Mouse (Mus musculus) midbrain, embryonic 16.5 days (tissue): ENCODE results near the gene Trim60. TPM values are rescaled to one million over a fixed set of nuclear protein-coding genes. Genes with fewer than 3 reads are reported as not detected.

Source experiments
- ATAC-seq: fragments of 200-750 bp; cut with Nextera tagmentation; 2 replicates; pipeline ENCODE4 v1.8.0; 2017; ENCODE audit warnings: moderate TSS enrichment
- H3K27ac ChIP-seq: fragments of 300-500 bp; sonication (generic); 2 replicates; pipeline ENCODE4 v1.5.1; 2014; ENCODE audit warnings: mild to moderate bottlenecking, low read length, mixed read lengths
- H3K27me3 ChIP-seq: fragments of 300-500 bp; sonication (generic); 2 replicates; pipeline ENCODE4 v1.6.1; 2014; ENCODE audit warnings: low read depth, low read length, mixed read lengths; ENCODE audit not compliant: control insufficient read depth, insufficient read depth
- H3K36me3 ChIP-seq: fragments of 300-500 bp; sonication (generic); 2 replicates; pipeline ENCODE4 v1.6.1; 2014; ENCODE audit warnings: mild to moderate bottlenecking, low read length, moderate library complexity, mixed read lengths; ENCODE audit not compliant: control insufficient read depth, insufficient read depth
- H3K4me1 ChIP-seq: fragments of 300-500 bp; sonication (generic); 2 replicates; pipeline ENCODE4 v1.6.1; 2014; ENCODE audit warnings: mild to moderate bottlenecking, low read length, mixed read lengths; ENCODE audit not compliant: control insufficient read depth, insufficient read depth
- H3K4me2 ChIP-seq: fragments of 300-500 bp; sonication (generic); 2 replicates; pipeline ENCODE4 v1.6.1; 2014; ENCODE audit warnings: mild to moderate bottlenecking, low read length, mixed read lengths
- H3K4me3 ChIP-seq: fragments of 300-500 bp; sonication (generic); 2 replicates; pipeline ENCODE4 v1.5.1; 2014; ENCODE audit warnings: low read depth, mild to moderate bottlenecking, low read length, moderate library complexity, mixed read lengths
- H3K9ac ChIP-seq: fragments of 300-500 bp; sonication (generic); 2 replicates; pipeline ENCODE4 v1.6.1; 2014; ENCODE audit warnings: low read depth, low read length, mixed read lengths
- H3K9me3 ChIP-seq: fragments of 300-500 bp; sonication (generic); replicated peaks from 2 replicates; pipeline ENCODE4 v1.6.1; 2014; ENCODE audit warnings: mild to moderate bottlenecking, low read length, mixed read lengths; ENCODE audit not compliant: control insufficient read depth, poor library complexity, severe bottlenecking
- WGBS: fragments of 180-500 bp; shearing (Covaris S2); extraction: QIAGEN DNeasy Blood & Tissue Kit; methylation state at CpG from one replicate; pipeline ENCODE4 v1.1.7; 2014; 5-methylcytosine and 5-hydroxymethylcytosine counted together
- polyA plus RNA-seq: library from polyadenylated mRNA; unstranded; fragments of >200 nt; fragmentation: Nextera tagmentation; extraction: Ambion mirVana; gene quantifications from 2 replicates; pipeline ENCODE4 v1.2.1, GENCODE M21; 2015

Gene Trim60
- not detected in 2 replicates for polyA plus RNA-seq

- Histone ChIP-seq H3K36me3 (no peaks in the 10 kb centered on the region), H3K27me3 (no peaks in the 10 kb centered on the region), H3K9me3 (no peaks in the 10 kb centered on the region), H3K4me2 (no peak within 1 kb of the TSS), H3K9ac (no peak within 1 kb of the TSS), H3K4me3 (no peak within 1 kb of the TSS), H3K4me1 (no peaks in the 10 kb centered on the region), H3K27ac (no peak within 1 kb of the TSS)
- WGBS: 88% methylated on average over 8 of the region's 8 CpGs
- no peak for ATAC-seq
Measured at GRCm38 (mm10) chr8:65018423-65018822, at the start of gene Trim60, which contains the start of gene Trim61. Gene Trim60 (minus strand): TSS chr8:65018584. Gene Trim61 (minus strand): TSS chr8:65018523.

GRCm38 (mm10) chr8:65067694-65068472 is 49.5 kb upstream of the Trim60 start:
- Histone ChIP-seq H3K9ac (no peak overlapping the region), H3K36me3 (no peaks in the 10 kb centered on the region), H3K4me1 (no peaks in the 10 kb centered on the region), H3K27me3 (no peaks in the 10 kb centered on the region), H3K4me2 (no peak overlapping the region; the same call in 1 of the 2 replicates), H3K9me3 (no peaks in the 10 kb centered on the region), H3K4me3 (no peak overlapping the region), H3K27ac (no peak overlapping the region)
- peak; percentile 39; the same call in 1 of the 2 replicates for ATAC-seq
- WGBS: 13% methylated on average over 10 of the region's 10 CpGs

GRCm38 (mm10) chr8:65067031-65067430 is 48.6 kb upstream of the Trim60 start:
- Histone ChIP-seq H3K9me3 (no peaks in the 10 kb centered on the region), H3K4me1 (no peaks in the 10 kb centered on the region), H3K4me2 (no peak overlapping the region), H3K4me3 (no peak overlapping the region), H3K9ac (no peak overlapping the region), H3K27me3 (no peaks in the 10 kb centered on the region), H3K36me3 (no peaks in the 10 kb centered on the region), H3K27ac (no peak overlapping the region)
- ATAC-seq: no peak
- WGBS: 94% methylated on average over 4 of the region's 4 CpGs

DNA sequence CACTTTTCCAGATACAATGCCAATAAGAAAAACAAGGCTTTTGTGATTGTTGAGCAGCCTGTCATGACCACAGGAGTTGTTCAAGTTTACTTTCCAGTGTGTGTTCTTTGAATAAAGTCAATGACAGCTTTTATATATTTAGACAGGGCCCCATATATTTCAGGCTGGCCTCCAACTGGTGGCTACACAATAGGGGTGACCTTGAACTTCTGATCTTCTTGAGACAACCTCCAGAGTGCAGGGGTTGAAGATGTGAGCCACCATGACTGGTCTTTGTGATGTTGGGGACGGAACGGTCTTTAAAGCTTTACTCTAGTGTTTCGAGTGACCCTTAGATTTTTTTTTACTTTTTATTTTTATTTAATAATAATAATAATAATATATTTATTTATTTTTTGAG is 47.2 kb upstream of the Trim60 start:
- 94% methylated on average over 3 of the region's 3 CpGs for WGBS

GRCm38 (mm10) chr8:65064071-65064470 is 45.7 kb upstream of the Trim60 start:
- Histone ChIP-seq H3K4me2 (no peak overlapping the region), H3K9ac (no peak overlapping the region), H3K27ac (no peak overlapping the region), H3K9me3 (no peaks in the 10 kb centered on the region), H3K4me3 (no peak overlapping the region), H3K27me3 (no peaks in the 10 kb centered on the region), H3K36me3 (no peaks in the 10 kb centered on the region), H3K4me1 (no peaks in the 10 kb centered on the region)
- ATAC-seq: no peak
- 62% methylated on average over 2 of the region's 2 CpGs for WGBS

More for the DNA sequence above, 47.2 kb upstream of the Trim60 start:
- no peak overlapping the region for H3K4me3 ChIP-seq
- H3K36me3 ChIP-seq: no peaks in the 10 kb centered on the region
- H3K27ac ChIP-seq: no peak overlapping the region
- no peaks in the 10 kb centered on the region for H3K9me3 ChIP-seq
- H3K4me1 ChIP-seq: no peaks in the 10 kb centered on the region
- H3K27me3 ChIP-seq: no peaks in the 10 kb centered on the region
- ATAC-seq: no peak
- no peak overlapping the region for H3K4me2 ChIP-seq
- no peak overlapping the region for H3K9ac ChIP-seq

- H3K4me3 ChIP-seq: no peak overlapping the region
- no peak for ATAC-seq
- H3K27me3 ChIP-seq: no peaks in the 10 kb centered on the region
- no peak overlapping the region for H3K4me2 ChIP-seq
- H3K36me3 ChIP-seq: no peaks in the 10 kb centered on the region
- H3K27ac ChIP-seq: no peak overlapping the region
- H3K4me1 ChIP-seq: no peaks in the 10 kb centered on the region
- no peaks in the 10 kb centered on the region for H3K9me3 ChIP-seq
- H3K9ac ChIP-seq: no peak overlapping the region
- WGBS: 65% methylated on average over 4 of the region's 4 CpGs
Measured at GRCm38 (mm10) chr8:65062195-65062594, 43.8 kb upstream of the Trim60 start.

DNA sequence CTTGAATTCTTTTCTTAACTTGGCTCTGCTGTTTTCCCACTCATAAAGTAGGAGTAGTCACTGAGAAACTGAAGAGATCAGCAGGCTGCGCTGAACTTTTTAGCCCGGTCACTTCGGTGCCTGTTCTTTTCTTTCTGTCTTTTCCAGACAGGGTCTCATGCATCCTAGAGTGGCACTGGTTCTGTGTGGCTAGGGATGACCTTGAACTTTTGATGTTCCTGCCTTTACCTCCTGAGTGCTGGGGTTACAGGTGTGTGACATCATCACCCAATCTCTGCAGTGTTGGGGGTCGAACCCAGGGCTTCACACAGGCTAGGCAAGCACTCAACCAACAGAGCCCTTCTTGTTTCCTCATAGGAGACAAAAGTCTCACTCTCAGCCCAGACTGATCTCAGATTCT is 38.3 kb upstream of the Trim60 start:
- no peaks in the 10 kb centered on the region for H3K27me3 ChIP-seq

GRCm38 (mm10) chr8:65053968-65054367 is 35.6 kb upstream of the Trim60 start:
- Histone ChIP-seq H3K27ac (no peak overlapping the region), H3K27me3 (no peaks in the 10 kb centered on the region), H3K36me3 (no peaks in the 10 kb centered on the region), H3K4me1 (no peaks in the 10 kb centered on the region), H3K9ac (no peak overlapping the region), H3K9me3 (no peaks in the 10 kb centered on the region), H3K4me2 (no peak overlapping the region), H3K4me3 (no peak overlapping the region)
- WGBS: 69% methylated on average over 5 of the region's 5 CpGs
- no peak for ATAC-seq

More for the DNA sequence above, 38.3 kb upstream of the Trim60 start:
- no peak overlapping the region for H3K9ac ChIP-seq
- H3K27ac ChIP-seq: no peak overlapping the region
- no peak overlapping the region for H3K4me3 ChIP-seq
- H3K9me3 ChIP-seq: no peaks in the 10 kb centered on the region
- WGBS: 93% methylated on average over 4 of the region's 4 CpGs
- H3K4me2 ChIP-seq: no peak overlapping the region
- ATAC-seq: no peak
- no peaks in the 10 kb centered on the region for H3K4me1 ChIP-seq
- no peaks in the 10 kb centered on the region for H3K36me3 ChIP-seq

DNA sequence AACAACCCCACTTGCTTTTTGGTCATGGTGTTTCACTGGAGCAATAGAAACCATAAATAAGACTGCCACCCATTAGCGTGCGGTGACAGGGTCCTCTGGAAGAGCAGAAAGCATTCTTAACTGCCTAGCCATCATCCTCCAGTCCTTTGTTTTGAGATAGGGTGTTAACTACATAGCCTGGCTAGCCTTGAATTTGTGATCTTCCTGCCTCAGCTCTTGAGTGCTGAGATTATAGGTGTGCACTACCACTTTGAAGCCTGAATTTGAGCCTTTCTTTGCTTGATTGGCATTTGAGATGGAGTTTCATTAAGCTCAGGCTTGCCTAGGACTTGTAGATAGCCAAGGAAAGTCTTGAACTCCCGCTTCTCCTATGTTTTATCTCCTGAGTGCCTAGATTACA is 35.2 kb upstream of the Trim60 start:
- no peaks in the 10 kb centered on the region for H3K9me3 ChIP-seq
- no peak overlapping the region for H3K27ac ChIP-seq
- no peak overlapping the region for H3K9ac ChIP-seq
- no peak overlapping the region for H3K4me2 ChIP-seq
- no peak overlapping the region for H3K4me3 ChIP-seq
- no peak for ATAC-seq
- H3K27me3 ChIP-seq: no peaks in the 10 kb centered on the region
- no peaks in the 10 kb centered on the region for H3K4me1 ChIP-seq
- WGBS: 89% methylated on average over 3 of the region's 3 CpGs
- no peaks in the 10 kb centered on the region for H3K36me3 ChIP-seq
